Mouse (Mus musculus) MEL (cell line): ENCODE data around the gene Slc16a6. TPM values are rescaled to one million over a fixed set of nuclear protein-coding genes. Genes with fewer than 3 reads are reported as not detected.

Experiments used
- DNase-seq: peaks from one replicate; pipeline ENCODE4 v3.0.0; 2011; ENCODE audit warnings: low read depth, low spot score
- H3K27ac ChIP-seq: 2 replicates; pipeline ENCODE4 v1.5.1; 2012; ENCODE audit warnings: low read depth, mild to moderate bottlenecking, control low read depth, low read length, moderate library complexity; ENCODE audit not compliant: control insufficient read depth
- H3K27me3 ChIP-seq, 2 experiments: fragments of 150-350 bp in 1 of 2; sonication (generic) in 1 of 2; 2 replicates each; pipeline ENCODE4 v1.6.1; 2012; ENCODE audit warnings: low read length in 2 of 2, mild to moderate bottlenecking in 2 of 2, improper control_type of control experiment in 1 of 2, moderate library complexity in 1 of 2; ENCODE audit not compliant: insufficient read depth in 2 of 2, control insufficient read depth in 1 of 2
- H3K36me3 ChIP-seq, 2 experiments: 2 replicates each; pipeline ENCODE4 v1.6.1; 2012 to 2014; ENCODE audit warnings: low read length in 2 of 2, improper control_type of control experiment in 1 of 2, inconsistent platforms in 1 of 2, mild to moderate bottlenecking in 1 of 2; ENCODE audit not compliant: insufficient read depth in 2 of 2, control insufficient read depth in 1 of 2
- H3K4me1 ChIP-seq, 2 experiments: fragments of 150-350 bp in 1 of 2; sonication (generic) in 1 of 2; 2 replicates each; pipeline ENCODE4 v1.6.1; 2012; ENCODE audit warnings: low read length in 2 of 2, improper control_type of control experiment in 1 of 2, mild to moderate bottlenecking in 1 of 2; ENCODE audit not compliant: insufficient read depth in 2 of 2, control insufficient read depth in 1 of 2
- H3K4me3 ChIP-seq, 2 experiments: fragments of 150-350 bp in 1 of 2; sonication (generic) in 1 of 2; 2 replicates each; pipeline ENCODE4 v1.5.1; 2012; ENCODE audit warnings: low read depth in 2 of 2, low read length in 2 of 2, mild to moderate bottlenecking in 2 of 2, moderate library complexity in 2 of 2, control low read depth in 1 of 2, improper control_type of control experiment in 1 of 2; ENCODE audit not compliant: control insufficient read depth in 1 of 2, insufficient read depth in 1 of 2
- H3K79me2 ChIP-seq: 2 replicates; pipeline ENCODE4 v1.6.1; 2012; ENCODE audit warnings: mild to moderate bottlenecking, low read length, moderate library complexity; ENCODE audit not compliant: control insufficient read depth, poor library complexity, insufficient read depth
- H3K9ac ChIP-seq: 2 replicates; pipeline ENCODE4 v1.6.1; 2012; ENCODE audit warnings: low read depth, mild to moderate bottlenecking, control low read depth, low read length, moderate library complexity; ENCODE audit not compliant: control insufficient read depth, poor library complexity, severe bottlenecking
- H3K9me3 ChIP-seq: fragments of 150-350 bp; sonication (generic); replicated peaks from 2 replicates; pipeline ENCODE4 v1.6.1; 2012; ENCODE audit warnings: mild to moderate bottlenecking, low read length, improper control_type of control experiment, moderate library complexity; ENCODE audit not compliant: insufficient read depth
- BHLHE40 ChIP-seq: IDR thresholded peaks from 2 replicates; pipeline ENCODE4 v1.6.1; 2012; ENCODE audit warnings: low read depth, mild to moderate bottlenecking, inconsistent platforms, low read length, improper control_type of control experiment, borderline replicate concordance
- CHD1 ChIP-seq: IDR thresholded peaks from 2 replicates; pipeline ENCODE4 v1.6.1; 2012; ENCODE audit warnings: low read depth, mild to moderate bottlenecking, inconsistent platforms, low read length, improper control_type of control experiment
- CTCF ChIP-seq, 3 experiments: IDR thresholded peaks in 2 of 3; conservative IDR thresholded peaks in 1 of 3; 2 replicates each; pipeline ENCODE4 v1.5.1; 2011 to 2012; ENCODE audit warnings: low read length in 3 of 3, low read depth in 2 of 3, mild to moderate bottlenecking in 2 of 3, improper control_type of control experiment in 1 of 3, inconsistent platforms in 1 of 3, mixed read lengths in 1 of 3, moderate library complexity in 1 of 3; ENCODE audit not compliant: control insufficient read depth in 1 of 3, insufficient read depth in 1 of 3, poor library complexity in 1 of 3, severe bottlenecking in 1 of 3
- E2F4 ChIP-seq: IDR thresholded peaks from 2 replicates; pipeline ENCODE4 v1.6.1; 2011; ENCODE audit warnings: low read depth, low read length, improper control_type of control experiment, borderline replicate concordance
- EP300 ChIP-seq, 2 experiments: IDR thresholded peaks; 2 replicates each; pipeline ENCODE4 v1.6.1; 2011; ENCODE audit warnings: improper control_type of control experiment in 2 of 2, low read length in 2 of 2, low read depth in 1 of 2, mild to moderate bottlenecking in 1 of 2
- ETS1 ChIP-seq: IDR thresholded peaks from 2 replicates; pipeline ENCODE4 v1.6.1; 2012; ENCODE audit warnings: low read depth, mild to moderate bottlenecking, inconsistent platforms, low read length, improper control_type of control experiment, moderate library complexity
- GATA1 ChIP-seq: IDR thresholded peaks from 2 replicates; pipeline ENCODE4 v1.6.1; 2011; ENCODE audit warnings: low read depth, low read length, improper control_type of control experiment
- MAFK ChIP-seq: IDR thresholded peaks from 2 replicates; pipeline ENCODE4 v1.6.1; 2011; ENCODE audit warnings: low read depth, mild to moderate bottlenecking, low read length, improper control_type of control experiment, borderline replicate concordance
- MEF2A ChIP-seq: IDR thresholded peaks from 2 replicates; pipeline ENCODE4 v1.6.1; 2014; ENCODE audit warnings: low read depth, mild to moderate bottlenecking, inconsistent platforms, low read length, improper control_type of control experiment; ENCODE audit not compliant: poor library complexity, insufficient replicate concordance, severe bottlenecking; ENCODE audit errors: extremely low read depth
- MXI1 ChIP-seq: IDR thresholded peaks from 2 replicates; pipeline ENCODE4 v1.6.1; 2011; ENCODE audit warnings: mild to moderate bottlenecking, low read depth, low read length, improper control_type of control experiment
- MYB ChIP-seq: IDR thresholded peaks from 2 replicates; pipeline ENCODE4 v1.6.1; 2011; ENCODE audit warnings: mild to moderate bottlenecking, low read depth, low read length, improper control_type of control experiment
- MYC ChIP-seq: IDR thresholded peaks from 2 replicates; pipeline ENCODE4 v1.6.1; 2011; ENCODE audit warnings: low read depth, mild to moderate bottlenecking, low read length, improper control_type of control experiment, moderate library complexity
- NELFE ChIP-seq: IDR thresholded peaks from 2 replicates; pipeline ENCODE4 v1.6.1; 2011; ENCODE audit warnings: low read depth, low read length, improper control_type of control experiment
- NRF1 ChIP-seq: IDR thresholded peaks from 2 replicates; pipeline ENCODE4 v1.6.1; 2014; ENCODE audit warnings: low read depth, mild to moderate bottlenecking, inconsistent platforms, low read length, improper control_type of control experiment, moderate library complexity; ENCODE audit not compliant: poor library complexity, insufficient read depth, severe bottlenecking
- POLR2A ChIP-seq, 2 experiments: IDR thresholded peaks; 2 replicates each; pipeline ENCODE4 v1.6.1; 2011 to 2012; ENCODE audit warnings: low read length in 2 of 2, mild to moderate bottlenecking in 2 of 2, control low read depth in 1 of 2, improper control_type of control experiment in 1 of 2, low read depth in 1 of 2, moderate library complexity in 1 of 2; ENCODE audit not compliant: control insufficient read depth in 1 of 2, insufficient read depth in 1 of 2, poor library complexity in 1 of 2
- POLR2AphosphoS5 ChIP-seq: IDR thresholded peaks from 2 replicates; pipeline ENCODE4 v1.6.1; 2012; ENCODE audit warnings: low read depth, borderline replicate concordance, mild to moderate bottlenecking, inconsistent platforms, low read length, moderate library complexity, mixed read lengths
- RAD21 ChIP-seq: IDR thresholded peaks from 2 replicates; pipeline ENCODE4 v1.6.1; 2011; ENCODE audit warnings: mild to moderate bottlenecking, low read depth, low read length, improper control_type of control experiment
- RCOR1 ChIP-seq: IDR thresholded peaks from 2 replicates; pipeline ENCODE4 v1.6.1; 2012; ENCODE audit warnings: low read depth, mild to moderate bottlenecking, inconsistent platforms, low read length, improper control_type of control experiment
- SIN3A ChIP-seq: IDR thresholded peaks from 2 replicates; pipeline ENCODE4 v1.6.1; 2012; ENCODE audit warnings: low read length, improper control_type of control experiment, inconsistent platforms
- TBP ChIP-seq: IDR thresholded peaks from 2 replicates; pipeline ENCODE4 v1.8.0; 2011; ENCODE audit warnings: low read depth, low read length, improper control_type of control experiment
- TCF12 ChIP-seq: IDR thresholded peaks from 2 replicates; pipeline ENCODE4 v1.6.1; 2014; ENCODE audit warnings: low read depth, mild to moderate bottlenecking, inconsistent platforms, low read length, improper control_type of control experiment, moderate library complexity
- USF1 ChIP-seq: IDR thresholded peaks from 2 replicates; pipeline ENCODE4 v1.6.1; 2014; ENCODE audit warnings: low read depth, mild to moderate bottlenecking, inconsistent platforms, low read length, improper control_type of control experiment, moderate library complexity
- USF2 ChIP-seq, 2 experiments: IDR thresholded peaks; 2 replicates each; pipeline ENCODE4 v1.6.1; 2011 to 2012; ENCODE audit warnings: improper control_type of control experiment in 2 of 2, low read length in 2 of 2, borderline replicate concordance in 1 of 2, inconsistent platforms in 1 of 2, low read depth in 1 of 2, mild to moderate bottlenecking in 1 of 2; ENCODE audit not compliant: insufficient read depth in 1 of 2
- ZC3H11A ChIP-seq: IDR thresholded peaks from 2 replicates; pipeline ENCODE4 v1.6.1; 2012; ENCODE audit warnings: low read depth, mild to moderate bottlenecking, inconsistent platforms, low read length, improper control_type of control experiment
- ZKSCAN1 ChIP-seq: IDR thresholded peaks from 2 replicates; pipeline ENCODE4 v1.6.1; 2012; ENCODE audit warnings: low read depth, mild to moderate bottlenecking, inconsistent platforms, low read length, improper control_type of control experiment, moderate library complexity
- polyA plus RNA-seq, 2 experiments: library from polyadenylated mRNA; stranded (reverse) in 1 of 2; unstranded in 1 of 2; fragments of >175 nt in 1 of 2; fragments of >200 nt in 1 of 2; gene quantifications; 2 replicates each; pipeline versions ENCODE4 v1.2.1 to v1.2.4; 2012; ENCODE audit warnings: low replicate concordance in 2 of 2, low read depth in 1 of 2; ENCODE audit not compliant: insufficient read length in 2 of 2, insufficient read depth in 1 of 2, missing spikeins in 1 of 2
- total RNA-seq: library from RNA; depleted of rRNA; stranded (reverse); fragments of 300-350 nt; gene quantifications from 2 replicates; pipeline ENCODE4 v1.2.3, GENCODE M21; 2012

Slc16a6 gene
- total and polyA plus RNA-seq, 3 experiments: 34.0 to 41.6 TPM; not detected in 1

- TF ChIP-seq MYC (peak; percentile 44; the same call in 1 of the 2 replicates), USF1 (no peak), BHLHE40 (peak; percentile 90), CHD1 (peak; percentile 80; the same call in 1 of the 2 replicates)
Measured at GRCm38 (mm10) chr11:109479575-109480285, 6.3 kb upstream of the Slc16a6 start (continued).

GRCm38 (mm10) chr11:109477606-109478380, 4.4 kb upstream of the Slc16a6 start:
- no peak overlapping the region for H3K27ac ChIP-seq
- no peak overlapping the region for H3K4me3 ChIP-seq
- DNase-seq: no peak
- H3K79me2 ChIP-seq: peaks cover 11% of the 10 kb centered on the region; the same call in 1 of the 2 replicates
- H3K9me3 ChIP-seq: no peaks in the 10 kb centered on the region
- H3K9ac ChIP-seq: no peak overlapping the region
- peaks cover 35% of the 10 kb centered on the region in 2 experiments for H3K4me1 ChIP-seq
- no peaks in the 10 kb centered on the region for H3K27me3 ChIP-seq
- H3K36me3 ChIP-seq: peaks cover 0 to 36% of the 10 kb centered on the region in 2 experiments; a peak in 2 of 4 replicates
- TF ChIP-seq MXI1: peak; percentile 32; the same call in 1 of the 2 replicates
- no peak for TF ChIP-seq NELFE

GRCm38 (mm10) chr11:109476653-109477052, 3.3 kb upstream of the Slc16a6 start:
- peak overlapping the region; percentile 51 for H3K9ac ChIP-seq
- H3K27ac ChIP-seq: peak overlapping the region; percentile 57
- peaks cover 0 to 36% of the 10 kb centered on the region in 2 experiments; a peak in 2 of 4 replicates for H3K36me3 ChIP-seq
- no peaks in the 10 kb centered on the region for H3K27me3 ChIP-seq
- peak; percentile 74 for DNase-seq
- peaks cover 20% of the 10 kb centered on the region for H3K79me2 ChIP-seq
- H3K9me3 ChIP-seq: no peaks in the 10 kb centered on the region
- peak overlapping the region in 1 of 2 experiments; percentile 34; a peak in 2 of 4 replicates for H3K4me3 ChIP-seq
- H3K4me1 ChIP-seq: peaks cover 35 to 36% of the 10 kb centered on the region in 2 experiments
- TF ChIP-seq NELFE (peak; percentile 29; the same call in 1 of the 2 replicates), ZKSCAN1 (no peak), ETS1 (no peak), MEF2A (no peak), USF2 (IDR thresholded peaks at IDR 0.05; ENCODE audit: borderline replicate concordance in 1 of 2, insufficient read depth in 1 of 2, low read depth in 1 of 2, low read length in 2 of 2) (no peak), TBP (0 out of 2 replicates have a peak, but pooled peaks have one; percentile 48), POLR2AphosphoS5 (no peak), EP300 (IDR thresholded peaks at IDR 0.05; ENCODE audit: low read depth in 1 of 2, low read length in 2 of 2) (peak; percentile 31 to 79; a peak in 3 of 4 replicates), MYB (peak; percentile 79), ZC3H11A (no peak), RAD21 (no peak), NRF1 (no peak), GATA1 (peak; percentile 55), SIN3A (peak; percentile 48), POLR2A (IDR thresholded peaks at IDR 0.05; ENCODE audit: control insufficient read depth in 1 of 2, insufficient read depth in 1 of 2, low read depth in 1 of 2, low read length in 2 of 2, poor library complexity in 1 of 2) (0 out of 4 replicates have a peak, but pooled peaks of 1 of the 2 experiments have one; percentile 32), TCF12 (peak; percentile 31; the same call in 1 of the 2 replicates), CTCF (IDR thresholded peaks at IDR 0.05 in 2 of 3, conservative IDR thresholded peaks at IDR 0.05 in 1 of 3; ENCODE audit: control insufficient read depth in 1 of 3, insufficient read depth in 1 of 3, low read depth in 2 of 3, low read length in 3 of 3, poor library complexity in 1 of 3, severe bottlenecking in 1 of 3) (no peak), MAFK (no peak), E2F4 (no peak), RCOR1 (no peak; the same call in 1 of the 2 replicates), MXI1 (no peak)
